Mouse (Mus musculus): ENCODE measurements around the gene Cd320.
A peak's percentile ranks its signal among the peaks of the same experiment; 100 is the strongest.

GRCm38 (mm10) chr17:33890533-33891059 is 47.7 kb downstream of the Cd320 start, which contains the start of gene Kifc1:
- TF ChIP-seq CTCF (IDR thresholded peaks at IDR 0.05; ENCODE audit: low read depth, low read length), result peak; percentile 55
- no peak for TF ChIP-seq POLR2A (IDR thresholded peaks at IDR 0.05; ENCODE audit: borderline replicate concordance, low read depth, low read length)

Measured in bone marrow macrophage, adult 2 months (primary cell).